Mouse (Mus musculus) midbrain, postnatal 0 days (tissue): ENCODE data around the gene Cherp. TPM values are rescaled to one million over a fixed set of nuclear protein-coding genes. Genes with fewer than 3 reads are reported as not detected.

Experiments used
- ATAC-seq: fragments of 200-750 bp; cut with Nextera tagmentation; 2 replicates; pipeline ENCODE4 v1.8.0; 2017; ENCODE audit warnings: moderate number of reproducible peaks, mild to moderate bottlenecking, moderate TSS enrichment, moderate library complexity; ENCODE audit not compliant: low FRiP score
- DNase-seq: peaks from one replicate; pipeline ENCODE4 v3.0.0-alpha.2; 2015; ENCODE audit warnings: low spot score
- H3K27ac ChIP-seq: fragments of 300-500 bp; sonication (generic); 2 replicates; pipeline ENCODE4 v1.5.1; 2014; ENCODE audit warnings: low read depth, mild to moderate bottlenecking, low read length, mixed read lengths
- H3K27me3 ChIP-seq: fragments of 300-500 bp; sonication (generic); 2 replicates; pipeline ENCODE4 v1.6.1; 2014; ENCODE audit warnings: low read length, control low read depth, mixed read lengths; ENCODE audit not compliant: insufficient read depth
- H3K36me3 ChIP-seq: fragments of 300-500 bp; sonication (generic); 2 replicates; pipeline ENCODE4 v1.6.1; 2014; ENCODE audit warnings: low read length, control low read depth, mixed read lengths; ENCODE audit not compliant: insufficient read depth
- H3K4me1 ChIP-seq: fragments of 300-500 bp; sonication (generic); 2 replicates; pipeline ENCODE4 v1.6.1; 2014; ENCODE audit warnings: mild to moderate bottlenecking, control low read depth, antibody characterized with exemption, low read length, mixed read lengths; ENCODE audit not compliant: insufficient read depth
- H3K4me2 ChIP-seq: fragments of 300-500 bp; sonication (generic); 2 replicates; pipeline ENCODE4 v1.6.1; 2014; ENCODE audit warnings: low read depth, mild to moderate bottlenecking, low read length, mixed read lengths; ENCODE audit not compliant: poor library complexity, severe bottlenecking
- H3K4me3 ChIP-seq: fragments of 300-500 bp; sonication (generic); 2 replicates; pipeline ENCODE4 v1.5.1; 2014; ENCODE audit warnings: low read depth, mild to moderate bottlenecking, low read length, moderate library complexity
- H3K9ac ChIP-seq: fragments of 300-500 bp; sonication (generic); replicated peaks from 2 replicates; pipeline ENCODE4 v1.6.1; 2014; ENCODE audit warnings: mild to moderate bottlenecking, low read length, moderate library complexity, mixed read lengths; ENCODE audit not compliant: poor library complexity, severe bottlenecking
- H3K9me3 ChIP-seq: fragments of 300-500 bp; sonication (generic); 2 replicates; pipeline ENCODE4 v1.6.1; 2016; ENCODE audit warnings: low read length, control low read depth
- CTCF ChIP-seq: IDR thresholded peaks from 2 replicates; pipeline ENCODE4 v1.5.1; 2016; ENCODE audit warnings: antibody characterized with exemption, mild to moderate bottlenecking
- WGBS: fragments of 180-500 bp; shearing (Covaris S2); extraction: QIAGEN DNeasy Blood & Tissue Kit; methylation state at CpG from one replicate; pipeline ENCODE4 v1.1.7; 2014; 5-methylcytosine and 5-hydroxymethylcytosine counted together
- polyA plus RNA-seq: library from polyadenylated mRNA; unstranded; fragments of >200 nt; fragmentation: Nextera tagmentation; extraction: Ambion mirVana; gene quantifications from 2 replicates; pipeline ENCODE4 v1.2.1, GENCODE M21; 2015
- total RNA-seq: library from RNA; depleted of rRNA; stranded (reverse); fragments of >200 nt; gene quantifications from 2 replicates; pipeline ENCODE4 v1.2.3, GENCODE M21; 2014

Gene Cherp
- total and polyA plus RNA-seq, 2 experiments from 2014 or later = 50.9 to 51.4 TPM

DNA sequence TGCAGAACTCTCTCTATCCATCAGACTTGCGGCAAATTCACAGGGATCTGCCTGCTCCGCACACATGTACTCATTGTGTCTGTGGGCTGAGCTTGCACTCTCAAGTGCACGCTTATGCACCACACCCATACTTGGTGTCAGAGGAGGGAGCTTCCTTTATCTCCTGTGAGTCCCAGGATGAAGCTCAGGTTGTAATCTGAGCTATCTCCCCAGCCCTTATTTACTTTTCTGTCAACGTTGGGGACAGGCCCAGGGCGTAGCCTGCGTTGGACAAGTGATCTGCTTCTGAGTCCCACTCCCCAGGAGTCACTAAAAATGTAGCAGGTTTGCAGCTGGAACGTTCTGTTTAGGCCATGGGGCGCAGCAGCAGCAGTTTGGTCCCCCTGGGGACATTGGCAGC is 23.5 kb downstream of the Cherp start:
- no peak for DNase-seq
- no peak for TF ChIP-seq CTCF
- peaks cover 49% of the 10 kb centered on the region for H3K36me3 ChIP-seq

DNA sequence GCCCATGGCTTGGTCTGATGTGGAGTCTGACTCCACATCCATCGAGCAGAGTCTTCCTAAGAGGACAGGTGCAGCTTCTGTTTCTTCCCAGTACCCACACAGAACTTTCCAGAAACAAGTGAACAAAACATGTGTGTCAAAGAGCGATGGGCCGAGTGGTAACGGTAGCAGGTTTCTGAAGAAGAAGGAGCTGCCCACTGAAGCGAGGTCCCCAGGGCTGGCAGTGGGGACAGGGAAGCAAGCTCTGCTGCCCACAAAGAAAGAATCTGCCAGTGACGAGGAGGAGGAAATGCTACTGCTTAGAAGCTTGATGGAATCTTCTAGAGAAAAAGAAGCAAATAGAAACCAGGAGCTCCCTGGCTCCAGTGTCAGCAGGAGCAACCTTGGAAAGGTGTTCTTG is 30.0 kb downstream of the Cherp start:
- ATAC-seq = no peak
- Histone ChIP-seq H3K4me2 (no peak overlapping the region), H3K27ac (no peak overlapping the region), H3K36me3 (peaks cover 11% of the 10 kb centered on the region), H3K9ac (no peak overlapping the region), H3K4me3 (no peak overlapping the region), H3K4me1 (peaks cover 3% of the 10 kb centered on the region), H3K9me3 (no peaks in the 10 kb centered on the region), H3K27me3 (no peaks in the 10 kb centered on the region)
- DNase-seq = no peak
- no peak for TF ChIP-seq CTCF
- 92% methylated on average over 6 of the region's 6 CpGs for WGBS

More for the DNA sequence above, 23.5 kb downstream of the Cherp start:
- no peak overlapping the region for H3K9ac ChIP-seq
- ATAC-seq = no peak
- H3K4me2 ChIP-seq = no peak overlapping the region
- H3K9me3 ChIP-seq = no peaks in the 10 kb centered on the region
- H3K27me3 ChIP-seq = no peaks in the 10 kb centered on the region
- H3K4me3 ChIP-seq = no peak overlapping the region
- no peak overlapping the region for H3K27ac ChIP-seq
- WGBS = 94% methylated on average over 8 of the region's 8 CpGs
- H3K4me1 ChIP-seq = no peaks in the 10 kb centered on the region

GRCm38 (mm10) chr8:72443994-72444350 is 31.1 kb downstream of the Cherp start:
- H3K9ac ChIP-seq = peak overlapping the region; percentile 67
- peaks cover 4% of the 10 kb centered on the region; the same call in 1 of the 2 replicates for H3K36me3 ChIP-seq
- H3K27me3 ChIP-seq = no peaks in the 10 kb centered on the region
- no peak for TF ChIP-seq CTCF
- no peaks in the 10 kb centered on the region for H3K9me3 ChIP-seq
- DNase-seq = no peak
- peak overlapping the region; percentile 38 for H3K4me3 ChIP-seq
- ATAC-seq = peak; percentile 62
- peaks cover 3% of the 10 kb centered on the region for H3K4me1 ChIP-seq
- H3K4me2 ChIP-seq = peak overlapping the region; percentile 47
- H3K27ac ChIP-seq = peak overlapping the region; percentile 52
- WGBS = 36% methylated on average over 6 of the region's 6 CpGs

DNA sequence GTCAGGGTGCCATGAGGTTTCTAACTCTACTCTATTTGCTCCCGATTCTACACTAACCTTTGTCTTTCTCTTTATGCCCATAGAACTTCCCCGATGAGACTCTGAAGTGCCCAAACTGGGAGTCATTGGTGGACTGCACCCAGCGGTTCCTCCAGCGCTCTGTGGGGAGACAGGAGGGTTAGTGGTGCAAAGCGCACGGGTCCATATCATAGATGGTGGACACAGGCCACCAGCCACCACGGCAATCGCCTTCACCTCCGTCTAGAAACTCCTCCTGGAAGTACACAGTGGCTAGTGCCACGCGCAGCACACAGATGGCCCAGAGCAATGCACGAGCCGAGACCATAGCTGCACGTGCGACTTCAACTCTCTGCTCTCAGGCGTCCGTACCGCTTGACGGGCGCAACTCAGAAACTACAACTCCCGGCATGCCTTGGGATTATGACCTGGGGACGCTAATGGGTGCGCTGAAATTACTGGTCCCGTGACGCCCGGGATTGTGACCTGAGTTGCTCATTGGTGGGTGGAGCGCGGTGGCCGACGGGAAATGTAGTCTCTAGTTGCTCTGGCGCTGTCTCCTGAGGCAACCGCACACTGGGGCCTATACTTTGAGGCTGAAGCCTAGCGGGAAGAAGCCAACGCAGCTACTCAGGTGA is 31.6 kb downstream of the Cherp start, which contains the start of the genes Calr3 and 1700030K09Rik:
Calr3 (minus strand) TSS at position 533 of the 656 bp plus-strand sequence.
1700030K09Rik (plus strand) TSS at position 543 of the 656 bp plus-strand sequence.
- H3K9ac ChIP-seq = peak within 1 kb of the TSS; percentile 67

GRCm38 (mm10) chr8:72438248-72439015 is 36.6 kb downstream of the Cherp start:
- no peak overlapping the region for H3K4me2 ChIP-seq
- H3K4me3 ChIP-seq = no peak overlapping the region
- no peaks in the 10 kb centered on the region for H3K9me3 ChIP-seq
- ATAC-seq (no peak), DNase-seq (no peak)
- no peak for TF ChIP-seq CTCF
- H3K27ac ChIP-seq = no peak overlapping the region
- no peaks in the 10 kb centered on the region for H3K27me3 ChIP-seq
- 67% methylated on average over 8 of the region's 8 CpGs for WGBS
- H3K9ac ChIP-seq = no peak overlapping the region
- no peaks in the 10 kb centered on the region; the same call in 1 of the 2 replicates for H3K4me1 ChIP-seq
- H3K36me3 ChIP-seq = no peaks in the 10 kb centered on the region

More for the DNA sequence above, 31.6 kb downstream of the Cherp start, which contains the start of the genes Calr3 and 1700030K09Rik:
- Histone ChIP-seq H3K9me3 (no peaks in the 10 kb centered on the region), H3K36me3 (0 out of 2 replicates have a peak, but pooled peaks cover 4% of the 10 kb centered on the region), H3K4me3 (peak within 1 kb of the TSS; percentile 38), H3K27ac (peak within 1 kb of the TSS; percentile 52), H3K27me3 (no peaks in the 10 kb centered on the region), H3K4me1 (peaks cover 3% of the 10 kb centered on the region), H3K4me2 (peak within 1 kb of the TSS; percentile 63)
- 8% methylated on average over 34 of the region's 34 CpGs for WGBS
- TF ChIP-seq CTCF = no peak
- peak; percentile 98 for ATAC-seq
- peak; percentile 99 for DNase-seq

DNA sequence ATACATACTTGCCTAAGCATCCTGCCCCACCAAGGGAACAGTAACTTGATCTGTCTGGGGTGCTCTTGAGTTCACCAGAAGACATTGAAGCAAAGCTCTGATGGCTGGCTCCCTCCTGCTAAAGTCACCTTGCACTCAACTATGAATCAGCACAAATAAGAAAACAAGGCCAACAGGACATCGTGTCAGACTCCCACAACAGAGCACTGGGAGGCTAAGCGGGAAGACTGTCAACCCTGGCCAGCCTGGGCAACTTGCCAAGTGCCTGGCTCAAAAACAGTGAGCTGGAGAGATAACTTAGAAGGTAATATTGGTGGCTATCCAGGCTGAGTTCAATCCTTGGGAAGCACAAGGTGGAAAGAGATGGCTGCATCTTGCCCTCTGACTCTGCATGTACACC is 40.1 kb downstream of the Cherp start:
- no peak for DNase-seq
- Histone ChIP-seq H3K27me3 (no peaks in the 10 kb centered on the region), H3K4me1 (no peaks in the 10 kb centered on the region), H3K9me3 (no peaks in the 10 kb centered on the region), H3K4me2 (no peak overlapping the region), H3K36me3 (no peaks in the 10 kb centered on the region), H3K4me3 (no peak overlapping the region), H3K9ac (no peak overlapping the region), H3K27ac (no peak overlapping the region)
- 37% methylated on average over 2 of the region's 2 CpGs for WGBS
- no peak for TF ChIP-seq CTCF
- no peak for ATAC-seq
